Mouse (Mus musculus): Measurements from ENCODE around the gene 4921536K21Rik.

4921536K21Rik gene

DNA sequence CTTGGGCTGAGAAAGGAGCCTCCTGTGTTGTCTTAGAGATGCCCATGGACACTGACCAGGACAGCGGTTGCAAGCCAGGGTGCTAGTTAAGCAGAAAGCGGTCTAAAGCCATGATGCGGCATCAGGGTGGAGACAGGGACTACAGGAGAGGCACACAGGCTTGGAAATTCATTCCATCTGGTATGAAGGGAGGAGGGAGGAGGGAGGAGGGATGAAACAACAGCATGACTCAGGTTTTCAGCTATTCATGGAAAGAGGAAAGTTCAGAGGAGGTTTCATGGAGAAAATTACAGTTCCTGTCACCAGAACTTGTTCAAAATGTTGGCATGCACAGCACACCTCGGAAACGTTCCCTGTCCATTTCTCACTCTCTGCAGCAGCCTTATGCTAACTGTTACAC lies 39.1 kb downstream of the 4921536K21Rik start:
- DNase-seq (ENCODE audit: low spot score in 2 of 2): no peak

DNA sequence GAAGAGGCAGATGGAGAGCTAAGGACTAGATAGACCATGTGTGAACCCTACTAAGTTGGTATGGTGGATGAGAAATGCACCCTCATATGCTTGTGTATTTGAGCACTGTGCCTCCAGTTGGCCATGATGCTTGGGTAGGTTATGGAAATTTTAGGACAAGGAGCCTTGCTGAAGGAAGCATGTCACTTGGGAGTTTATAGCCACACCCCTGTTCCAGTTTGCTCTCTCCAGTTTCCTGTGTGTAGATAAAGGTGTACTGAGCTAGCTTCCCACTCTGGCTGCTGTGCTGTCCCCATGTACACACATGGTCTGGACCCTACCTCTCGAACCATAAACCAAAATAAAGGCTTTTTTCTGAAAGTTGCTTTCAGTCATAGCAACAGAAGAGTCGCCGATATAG lies 40.7 kb downstream of the 4921536K21Rik start:
- DNase-seq (ENCODE audit: low spot score in 2 of 2): no peak

DNA sequence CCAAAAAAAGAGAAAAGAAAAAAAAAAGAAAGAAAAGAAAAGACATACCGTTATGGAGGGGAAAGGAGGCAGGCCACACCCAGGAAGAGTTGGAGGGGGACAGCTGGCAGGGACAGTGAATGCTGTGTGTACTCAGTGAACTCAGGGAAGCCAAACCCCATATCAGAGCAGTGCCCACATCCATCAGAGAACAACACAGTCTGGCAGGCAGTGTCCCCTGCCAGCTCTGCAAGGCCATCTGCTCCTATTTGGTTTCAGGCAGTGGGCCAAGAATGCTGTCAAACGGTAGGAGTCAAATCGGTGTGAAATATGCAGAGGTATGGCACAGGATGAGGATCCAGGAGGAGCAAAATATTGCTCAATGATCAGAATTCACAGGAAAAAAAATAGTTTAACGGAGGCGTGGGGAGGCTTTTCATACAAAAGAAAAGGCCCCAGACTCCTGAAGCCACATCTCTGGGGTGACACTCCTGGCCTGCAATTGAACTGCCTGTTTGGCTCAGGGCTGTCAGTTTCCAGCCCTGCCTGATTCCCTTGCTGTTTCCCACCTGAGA lies 41.3 kb downstream of the 4921536K21Rik start:
- no peak for DNase-seq (ENCODE audit: low spot score in 2 of 2)

DNA sequence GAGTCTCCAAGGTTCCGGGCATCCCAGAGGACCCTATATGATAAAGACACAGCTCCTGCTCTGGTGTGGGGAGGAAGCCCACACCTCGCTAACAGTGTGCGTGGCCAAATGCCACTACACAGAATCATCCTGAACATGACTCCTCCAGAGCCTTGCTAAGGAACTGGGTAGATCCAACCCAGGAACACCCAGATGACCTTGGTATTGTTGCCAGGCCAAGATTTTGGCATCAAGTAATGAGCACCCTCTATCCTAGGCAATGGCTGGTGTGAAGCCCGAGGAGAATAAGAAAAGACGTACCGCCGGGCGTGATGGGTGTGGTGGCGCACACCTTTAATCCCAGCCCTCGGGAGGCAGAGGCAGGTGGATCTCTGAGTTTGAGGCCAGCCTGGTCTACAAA lies 41.9 kb downstream of the 4921536K21Rik start:
- DNase-seq (ENCODE audit: low spot score in 2 of 2): no peak

DNA sequence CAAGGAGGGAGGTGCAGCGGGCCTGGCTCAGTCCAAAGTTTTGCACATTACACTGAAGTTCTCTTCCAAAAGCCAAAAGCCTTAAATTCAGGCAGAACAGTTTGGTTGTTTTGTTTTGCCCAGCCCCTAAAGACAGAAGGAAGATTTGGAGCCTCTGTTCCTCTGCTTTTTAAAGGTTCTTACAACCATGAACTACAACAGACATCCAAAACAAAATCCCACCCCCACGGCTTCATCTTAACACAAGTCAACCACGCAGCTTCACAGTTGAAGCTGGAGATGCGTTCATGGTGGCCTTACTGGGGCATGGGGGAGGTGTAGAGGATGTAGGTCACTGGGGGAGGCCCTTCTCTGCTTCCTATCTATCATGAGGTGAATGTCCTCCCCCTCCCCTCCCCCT lies 43.0 kb downstream of the 4921536K21Rik start:
- no peak for DNase-seq (ENCODE audit: low spot score in 2 of 2)

DNA sequence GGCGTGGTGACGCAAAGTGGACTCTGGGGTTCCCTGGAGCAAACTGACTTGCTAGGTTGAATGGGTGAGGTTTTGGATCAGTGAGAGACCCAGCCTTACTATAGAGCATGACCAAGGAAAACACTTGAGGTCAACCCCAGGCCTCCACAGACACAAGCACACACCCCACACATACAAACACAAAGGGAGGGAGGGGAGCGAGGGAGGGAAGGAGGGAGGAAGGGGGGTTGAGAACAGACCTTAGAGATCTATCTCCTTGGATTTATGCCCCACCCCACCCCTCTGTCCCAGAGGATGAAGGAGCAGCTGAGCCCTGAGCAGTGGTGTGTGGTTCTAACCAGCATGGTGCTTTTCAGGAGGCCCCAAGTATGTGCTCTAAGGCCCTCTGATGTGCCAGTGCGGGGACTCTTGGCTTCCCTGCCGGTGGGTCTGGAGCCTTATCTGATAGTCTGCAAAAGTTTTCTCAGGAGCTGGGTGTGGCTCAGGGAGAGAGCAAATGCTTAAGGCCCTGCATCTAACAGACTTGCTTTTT lies 44.1 kb downstream of the 4921536K21Rik start:
- DNase-seq (ENCODE audit: low spot score in 2 of 2): no peak

DNA sequence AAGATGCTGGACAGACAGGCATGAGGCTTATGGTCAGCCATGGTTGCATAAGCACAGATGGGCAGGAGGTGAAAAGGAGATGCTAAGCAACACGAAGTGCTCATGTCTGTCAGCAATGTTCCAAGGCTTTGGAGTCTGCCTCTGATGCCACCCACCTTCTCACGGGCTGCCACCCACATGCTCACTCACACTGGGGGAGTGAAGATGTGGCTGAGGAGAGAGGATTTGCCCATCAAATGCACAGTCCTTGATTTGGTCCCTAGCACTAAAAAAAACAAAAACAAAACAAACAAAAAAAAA lies 44.6 kb downstream of the 4921536K21Rik start:
- DNase-seq (ENCODE audit: low spot score in 2 of 2): no peak

DNA sequence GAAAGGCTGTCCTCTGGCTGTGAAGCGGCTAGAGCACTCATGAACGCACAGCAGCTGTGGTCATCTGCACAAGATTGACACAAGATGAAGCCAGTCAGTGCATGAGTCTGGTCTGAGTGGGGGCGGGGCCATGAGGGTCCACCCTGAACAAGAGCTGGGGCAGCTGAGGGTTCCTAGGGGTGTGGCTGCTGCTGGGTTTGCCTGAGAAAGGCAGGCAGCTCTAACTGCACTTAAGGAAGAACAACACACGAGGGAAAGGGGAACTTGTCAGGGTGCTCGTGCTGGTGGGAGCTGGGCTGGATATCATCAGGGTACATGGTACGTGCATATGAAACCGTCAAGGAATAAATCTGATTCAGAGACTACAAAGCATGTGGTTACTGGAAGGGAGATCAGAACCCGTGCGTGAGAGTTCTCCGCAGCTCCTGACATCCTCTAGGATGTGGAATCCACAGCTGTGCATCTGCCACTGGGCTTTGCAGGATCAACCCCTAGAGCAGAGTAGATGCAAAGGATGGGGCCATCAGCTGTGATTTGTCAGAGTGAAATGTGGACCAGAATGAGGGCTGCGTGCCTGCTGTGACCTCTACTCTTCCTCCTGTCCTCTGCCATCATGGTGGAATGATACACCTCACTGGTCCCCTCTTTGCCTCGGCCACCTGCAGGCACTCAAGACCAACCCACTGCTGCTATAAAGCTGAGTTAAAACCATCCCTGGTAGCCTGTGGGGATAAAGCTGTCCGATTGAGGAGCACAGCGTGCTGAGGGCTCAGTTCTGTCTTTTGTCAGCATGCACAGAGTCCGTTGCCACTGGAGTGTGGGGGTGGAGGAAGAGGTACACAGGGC lies 45.2 kb downstream of the 4921536K21Rik start:
- DNase-seq (ENCODE audit: low spot score in 2 of 2): no peak

DNA sequence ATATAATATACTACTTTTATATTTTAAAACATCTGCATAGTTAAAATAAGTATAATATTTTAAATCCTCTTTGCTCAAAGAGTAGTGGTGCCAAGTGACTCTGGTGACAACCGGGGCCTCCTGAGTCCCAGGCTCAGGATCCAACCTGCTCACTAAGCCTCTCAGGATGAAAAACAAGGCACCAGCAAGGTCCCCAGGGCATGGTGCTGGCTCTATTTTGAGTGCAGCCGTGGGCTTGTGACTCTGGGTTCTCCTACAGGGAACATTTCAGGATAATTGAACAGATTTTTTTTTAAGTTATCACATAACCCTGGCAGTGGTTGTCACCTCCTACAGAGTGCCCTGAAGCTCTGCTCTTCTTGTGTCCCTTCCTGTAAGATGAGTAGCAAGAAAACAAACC lies 48.5 kb downstream of the 4921536K21Rik start:
- DNase-seq (ENCODE audit: low spot score in 2 of 2): no peak

DNA sequence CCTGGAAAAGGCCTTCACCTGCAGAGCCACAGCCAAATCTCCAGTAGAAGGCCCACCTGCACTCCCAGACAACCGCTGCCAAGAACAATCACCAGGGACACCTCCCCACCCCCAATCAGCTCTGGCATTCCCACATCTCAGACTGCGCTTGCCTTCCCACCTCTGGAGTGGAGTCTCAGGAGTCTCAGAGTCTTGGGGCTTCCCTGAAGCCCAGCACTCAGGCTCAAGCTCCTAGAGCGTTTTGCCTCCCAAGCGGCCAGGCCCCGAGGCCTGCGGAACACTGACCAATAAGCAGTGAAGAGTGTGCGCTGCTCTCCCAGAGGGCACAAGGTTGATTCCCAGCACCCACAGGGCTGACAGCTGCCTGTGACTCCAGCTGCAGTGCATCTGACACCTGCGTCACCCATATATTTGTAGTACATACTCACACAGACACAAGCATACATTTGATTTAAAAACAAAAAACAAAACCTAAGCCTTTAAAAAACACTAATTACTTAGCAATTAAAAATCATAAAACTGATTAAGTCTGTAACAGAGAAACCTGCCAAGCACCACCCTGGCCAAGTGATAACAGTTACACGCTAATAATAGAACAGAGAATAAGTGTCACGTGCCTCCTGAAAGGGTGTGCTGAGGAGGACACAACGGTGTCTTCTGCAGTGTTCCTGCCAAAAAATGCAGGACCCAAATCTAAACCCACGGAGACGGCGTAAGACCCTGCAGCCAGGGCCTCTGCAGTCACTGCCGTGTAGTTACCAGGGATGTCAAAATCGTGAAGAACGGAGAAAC lies 50.8 kb downstream of the 4921536K21Rik start:
- DNase-seq (ENCODE audit: low spot score in 2 of 2): no peak
